Mouse (Mus musculus) spleen, postnatal 10 days (tissue): Measurements from ENCODE around the gene Max.

Experiments used
- DNase-seq, 2 experiments: peaks; one replicate each; pipeline ENCODE4 v3.0.0; 2021 to 2022; ENCODE audit warnings: low spot score in 2 of 2

Gene Max

DNA sequence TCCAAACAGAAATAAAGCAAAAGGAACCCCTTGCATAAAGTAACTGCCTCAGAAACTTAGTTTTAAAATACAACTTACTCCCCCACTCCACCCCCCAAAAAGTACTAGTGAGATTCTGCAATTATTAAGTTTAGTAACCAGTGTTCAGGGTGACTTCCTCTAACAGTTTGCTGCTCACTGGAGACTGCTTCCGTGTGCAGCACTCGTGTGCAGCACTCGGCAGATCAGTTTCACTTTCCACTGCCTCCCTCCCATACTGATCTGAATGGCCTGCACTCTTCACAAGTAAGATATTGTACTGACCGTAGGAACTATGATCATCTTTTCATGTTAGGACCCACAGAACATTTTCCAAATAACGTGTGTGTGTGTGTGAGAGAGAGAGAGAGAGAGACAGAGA is 4.3 kb downstream of the Max start:
- peak in 1 of 2 experiments; percentile 56 for DNase-seq

- DNase-seq = no peak
Observed at GRCm38 (mm10) chr12:76954698-76955423, 7.1 kb downstream of the Max start.

- no peak for DNase-seq
Observed at GRCm38 (mm10) chr12:76953750-76954363, 8.1 kb downstream of the Max start.

- DNase-seq = no peak
Observed at GRCm38 (mm10) chr12:76950330-76950729, 11.7 kb downstream of the Max start.

DNA sequence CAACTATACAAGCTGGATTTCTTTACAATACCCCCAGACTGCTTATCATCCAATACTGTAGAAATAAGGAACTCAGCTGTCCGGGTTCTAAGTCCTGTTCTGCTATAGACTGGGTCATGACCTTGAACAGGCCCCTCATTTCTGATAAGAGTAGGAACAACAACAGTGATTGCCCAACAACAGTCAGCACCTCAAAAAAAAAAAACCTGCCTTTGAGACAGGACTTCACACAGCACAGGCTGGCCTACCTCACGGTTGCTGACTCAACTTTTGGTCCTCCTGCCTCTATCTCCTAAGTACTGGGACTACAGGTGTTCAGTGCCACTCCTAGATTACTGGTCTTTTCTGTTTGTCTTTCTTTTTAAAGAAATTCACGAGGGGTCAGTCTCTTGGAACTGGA is 13.2 kb downstream of the Max start:
- DNase-seq = no peak

DNA sequence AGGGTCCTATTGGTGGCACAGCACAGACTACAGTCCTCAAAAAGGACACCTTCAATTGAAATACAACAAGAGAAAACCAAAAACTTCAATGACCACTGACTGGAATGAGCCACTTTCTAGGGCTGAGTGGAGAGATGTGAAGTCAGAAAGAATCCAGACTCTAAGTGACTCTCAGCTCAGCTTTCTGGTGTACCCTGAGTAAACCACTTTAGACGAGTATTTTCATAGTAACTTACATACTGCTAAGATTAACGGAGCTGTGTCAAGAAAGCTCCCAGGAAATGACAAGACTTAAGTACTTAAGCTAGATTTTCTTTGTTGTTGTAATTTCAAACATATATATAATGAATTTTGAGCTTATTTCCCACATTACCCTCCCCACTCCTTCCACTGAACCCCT is 13.8 kb downstream of the Max start:
- no peak for DNase-seq

DNA sequence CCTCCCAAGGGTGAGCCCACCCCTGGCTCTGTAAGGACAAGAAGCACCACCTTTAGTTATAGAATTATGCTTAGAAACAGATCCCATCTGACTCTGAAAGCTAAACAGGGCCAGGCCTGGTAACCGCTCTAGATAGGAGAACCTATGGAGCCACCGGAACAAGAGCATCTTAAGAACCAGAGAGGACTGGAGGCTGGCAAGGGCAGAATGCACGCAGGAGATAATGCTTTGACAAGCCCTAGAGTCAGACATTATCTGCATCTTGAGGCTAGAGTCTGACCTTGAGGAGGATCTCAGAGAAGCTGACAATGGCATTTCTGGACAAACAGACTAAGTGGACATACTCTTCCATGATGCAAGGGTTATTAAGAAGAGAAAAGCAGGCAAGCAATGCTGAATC is 14.5 kb downstream of the Max start:
- DNase-seq = no peak

DNA sequence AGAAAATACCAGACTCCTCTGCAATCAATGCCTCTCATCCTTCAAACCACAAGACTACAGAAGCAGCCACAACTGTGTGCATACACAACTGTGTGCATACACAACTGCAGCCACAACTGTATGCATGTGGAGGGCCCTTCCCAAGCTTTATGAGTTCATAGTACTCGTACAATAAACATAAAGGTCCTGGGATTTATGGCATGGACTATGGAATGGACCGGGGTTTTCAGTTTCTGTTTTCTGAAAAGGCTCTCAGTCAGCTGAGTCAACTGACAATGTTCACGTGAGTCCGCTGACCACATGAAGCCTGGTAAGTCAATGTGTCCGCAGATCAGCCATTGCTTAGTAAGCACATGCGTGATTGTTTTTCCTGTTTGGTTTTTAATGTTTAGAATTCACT is 18.5 kb downstream of the Max start:
- no peak for DNase-seq

- no peak for DNase-seq
Observed at GRCm38 (mm10) chr12:76943046-76943445, 19.0 kb downstream of the Max start.

DNA sequence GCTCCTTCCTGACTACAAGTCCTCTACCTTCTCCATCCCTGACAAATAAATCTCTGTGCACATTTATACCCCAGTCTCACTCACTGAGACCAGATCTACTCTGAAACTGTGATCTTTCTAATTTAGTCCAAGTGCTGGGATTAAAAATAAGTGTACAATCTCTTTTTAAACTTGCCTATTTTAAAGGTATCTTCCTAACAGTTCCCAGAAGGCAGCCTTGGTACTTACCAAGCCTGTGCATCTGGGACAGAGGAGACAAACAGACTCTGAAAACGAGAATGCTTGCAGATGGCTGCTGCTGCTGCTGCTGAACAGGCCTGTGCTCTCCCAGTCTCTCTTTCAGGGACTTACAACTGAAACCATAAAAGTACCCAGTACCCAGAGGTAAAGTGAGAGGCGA is 19.5 kb downstream of the Max start:
- DNase-seq = no peak

DNA sequence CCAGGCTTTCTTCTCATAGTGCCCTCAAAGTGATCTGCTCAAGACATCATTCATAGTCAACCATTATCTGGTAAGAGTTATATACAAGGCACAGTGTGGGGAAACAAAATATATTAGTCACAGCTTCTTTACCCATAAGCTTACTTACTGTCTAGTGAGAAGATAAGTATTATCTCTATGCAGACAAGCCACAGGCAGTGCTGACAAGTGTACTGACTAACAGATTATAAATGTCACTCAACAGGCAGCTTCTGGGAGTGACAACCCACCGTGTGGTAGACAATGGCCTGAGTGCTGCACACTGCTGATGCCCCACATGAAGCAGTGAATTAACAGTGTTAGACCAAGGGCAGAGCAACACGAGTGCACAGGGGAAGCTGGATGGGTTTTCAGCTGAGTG is 20.5 kb downstream of the Max start:
- DNase-seq = no peak

- DNase-seq = no peak
Observed at GRCm38 (mm10) chr12:76938013-76938412, 24.0 kb downstream of the Max start.

GRCm38 (mm10) chr12:76936211-76936610 is 25.8 kb downstream of the Max start:
- DNase-seq = no peak

DNA sequence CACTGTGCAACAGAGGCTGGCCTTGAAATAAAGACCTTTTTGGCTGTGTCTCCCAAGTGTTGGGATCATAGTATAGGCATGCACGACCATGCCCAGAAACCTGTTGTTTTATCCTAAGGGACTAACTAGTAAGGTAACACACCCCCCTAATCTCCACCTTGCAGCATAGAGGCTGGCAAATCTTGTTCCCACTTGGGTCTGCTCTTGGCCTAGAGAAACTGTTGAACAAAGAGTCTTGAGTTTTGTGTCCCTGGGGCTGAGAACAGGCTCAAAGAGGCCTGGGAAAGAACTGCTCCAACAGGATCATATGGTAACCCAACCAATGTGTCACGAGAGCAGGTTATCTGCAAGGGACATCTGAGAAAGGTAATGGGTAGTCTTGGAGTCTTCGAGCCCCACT is 27.6 kb downstream of the Max start:
- no peak for DNase-seq

DNA sequence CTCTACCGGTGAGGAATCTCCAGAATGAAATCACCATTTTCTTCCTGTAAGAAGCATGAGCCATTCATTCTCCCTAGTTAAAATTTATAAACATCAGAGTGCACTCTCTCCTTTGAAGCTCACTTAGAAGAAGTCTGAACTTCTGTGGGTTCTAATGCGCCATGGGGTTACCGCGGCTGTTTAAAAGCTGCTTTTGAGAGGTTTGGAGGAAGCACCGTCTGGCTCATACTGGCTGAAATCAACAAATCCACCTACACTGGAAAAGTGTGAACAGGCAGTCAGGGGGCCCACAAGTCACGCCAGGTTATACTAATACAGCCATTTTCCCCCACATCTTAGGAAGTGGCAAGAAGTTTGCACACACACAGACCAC is 29.3 kb downstream of the Max start:
- DNase-seq = no peak

- no peak for DNase-seq
Observed at GRCm38 (mm10) chr12:76931739-76932687, 30.0 kb downstream of the Max start.

GRCm38 (mm10) chr12:76930177-76930576 is 31.8 kb downstream of the Max start:
- DNase-seq = peak in 1 of 2 experiments; percentile 44

DNA sequence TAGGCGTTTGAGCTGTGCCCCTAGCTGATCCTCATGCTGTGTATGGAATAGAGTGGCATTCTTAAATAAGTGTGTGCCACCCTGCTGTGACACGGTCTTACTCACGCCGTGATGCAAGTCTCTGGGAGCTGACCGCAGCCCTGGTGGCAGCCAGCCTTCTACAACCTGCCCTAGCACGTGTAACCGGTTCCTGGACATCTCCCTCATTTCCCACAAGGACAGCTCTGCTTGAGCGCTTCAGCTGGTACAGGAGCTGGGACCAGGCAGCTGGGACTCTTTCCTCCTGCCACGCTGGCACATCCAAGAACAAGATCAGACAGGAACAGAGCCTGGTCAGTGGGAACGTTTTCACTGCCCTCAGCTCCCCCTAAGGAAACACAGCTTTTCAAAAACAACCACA is 34.5 kb downstream of the Max start:
- DNase-seq = no peak

GRCm38 (mm10) chr12:76927012-76927411 is 35.0 kb downstream of the Max start:
- no peak for DNase-seq

DNA sequence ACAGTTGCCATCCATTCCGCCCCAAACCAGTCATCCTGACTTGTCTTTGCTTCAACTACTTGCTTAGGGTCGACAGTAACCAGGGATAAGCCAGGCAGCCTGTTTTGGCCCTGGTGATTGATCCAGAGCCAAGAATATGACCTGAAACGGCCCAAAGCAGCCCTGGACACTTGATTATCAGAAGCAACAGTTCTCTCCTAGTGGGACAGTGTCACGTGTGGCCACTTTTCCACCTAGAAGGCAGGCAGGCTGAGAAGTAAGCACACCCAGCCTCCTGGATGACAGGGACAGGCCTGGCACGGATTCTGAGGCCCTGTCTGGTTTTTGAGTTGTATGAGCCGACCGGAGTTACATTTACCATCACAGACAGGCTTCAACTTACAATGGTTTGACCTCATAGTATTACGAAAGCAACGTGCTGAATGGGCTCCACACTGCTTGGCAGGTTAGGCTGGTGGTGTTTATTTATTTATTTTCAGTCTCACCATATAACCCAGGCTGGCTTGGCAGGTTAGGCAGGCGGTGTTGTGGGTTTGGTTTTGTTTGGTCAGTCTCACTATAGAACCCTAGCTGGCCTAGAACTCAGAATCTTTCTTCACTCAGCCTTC is 35.6 kb downstream of the Max start:
- DNase-seq = no peak

- no peak for DNase-seq
Observed at GRCm38 (mm10) chr12:76924904-76925604, 36.9 kb downstream of the Max start.

GRCm38 (mm10) chr12:76923118-76923517 is 38.9 kb downstream of the Max start:
- DNase-seq = no peak
